Mouse (Mus musculus) heart, embryonic 16.5 days (tissue): ENCODE measurements around the gene Syngr3. TPM values are rescaled to one million over a fixed set of nuclear protein-coding genes. Genes with fewer than 3 reads are reported as not detected.

Source experiments
- ATAC-seq: fragments of 200-750 bp; cut with Nextera tagmentation; replicated peaks from 2 replicates; pipeline ENCODE4 v1.8.0; 2017; ENCODE audit warnings: moderate number of reproducible peaks; ENCODE audit not compliant: insufficient read depth, low FRiP score; ENCODE audit errors: extremely low read depth
- H3K27ac ChIP-seq: fragments of 300-500 bp; sonication (generic); 2 replicates; pipeline ENCODE4 v1.5.1; 2014; ENCODE audit warnings: mild to moderate bottlenecking, low read length, control low read depth, moderate library complexity
- H3K27me3 ChIP-seq: fragments of 300-500 bp; sonication (generic); 2 replicates; pipeline ENCODE4 v1.6.1; 2014; ENCODE audit warnings: low read length, mixed read lengths; ENCODE audit not compliant: control insufficient read depth, insufficient read depth
- H3K36me3 ChIP-seq: fragments of 300-500 bp; sonication (generic); 2 replicates; pipeline ENCODE4 v1.6.1; 2014; ENCODE audit not compliant: control insufficient read depth, insufficient read depth
- H3K4me1 ChIP-seq: fragments of 300-500 bp; sonication (generic); 2 replicates; pipeline ENCODE4 v1.6.1; 2014; ENCODE audit warnings: low read length, mixed read lengths; ENCODE audit not compliant: control insufficient read depth, insufficient read depth
- H3K4me2 ChIP-seq: fragments of 300-500 bp; sonication (generic); 2 replicates; pipeline ENCODE4 v1.6.1; 2014; ENCODE audit warnings: low read depth, mild to moderate bottlenecking, control low read depth, low read length
- H3K4me3 ChIP-seq: fragments of 300-500 bp; sonication (generic); 2 replicates; pipeline ENCODE4 v1.5.1; 2014; ENCODE audit warnings: mild to moderate bottlenecking, control low read depth, low read length
- H3K9ac ChIP-seq: fragments of 300-500 bp; sonication (generic); 2 replicates; pipeline ENCODE4 v1.6.1; 2014; ENCODE audit warnings: low read length, control low read depth
- H3K9me3 ChIP-seq: fragments of 300-500 bp; sonication (generic); replicated peaks from 2 replicates; pipeline ENCODE4 v1.6.1; 2016; ENCODE audit warnings: low read length; ENCODE audit not compliant: control insufficient read depth
- WGBS: fragments of 180-500 bp; shearing (Covaris S2); extraction: QIAGEN DNeasy Blood & Tissue Kit; methylation state at CpG from one replicate; pipeline ENCODE4 v1.1.7; 2014; 5-methylcytosine and 5-hydroxymethylcytosine counted together
- polyA plus RNA-seq: library from polyadenylated mRNA; unstranded; fragments of >200 nt; fragmentation: Nextera tagmentation; extraction: Ambion mirVana; gene quantifications from 2 replicates; pipeline ENCODE4 v1.2.1, GENCODE M21; 2015

Syngr3 gene
- polyA plus RNA-seq, 1 experiment from 2014 or later, result 0.67 TPM

GRCm38 (mm10) chr17:24640119-24640518 lies 49.6 kb downstream of the Syngr3 start:
- Histone ChIP-seq H3K9ac (no peak overlapping the region), H3K4me2 (no peak overlapping the region), H3K4me1 (peaks cover 21% of the 10 kb centered on the region), H3K27me3 (0 out of 2 replicates have a peak, but pooled peaks cover under 1% of the 10 kb centered on the region), H3K27ac (peak overlapping the region; percentile 76), H3K9me3 (no peaks in the 10 kb centered on the region), H3K4me3 (no peak overlapping the region), H3K36me3 (no peaks in the 10 kb centered on the region)
- no peak for ATAC-seq
- 82% methylated on average over 7 of the region's 7 CpGs for WGBS

- Histone ChIP-seq H3K9ac (no peak overlapping the region), H3K36me3 (no peaks in the 10 kb centered on the region), H3K27me3 (0 out of 2 replicates have a peak, but pooled peaks cover 3% of the 10 kb centered on the region), H3K9me3 (no peaks in the 10 kb centered on the region), H3K4me2 (no peak overlapping the region), H3K27ac (peak overlapping the region; percentile 76), H3K4me1 (peaks cover 21% of the 10 kb centered on the region), H3K4me3 (no peak overlapping the region)
- 63% methylated on average over 5 of the region's 5 CpGs for WGBS
- ATAC-seq, result no peak
Observed at GRCm38 (mm10) chr17:24639571-24639988, 50.2 kb downstream of the Syngr3 start.

GRCm38 (mm10) chr17:24638840-24639239 lies 50.9 kb downstream of the Syngr3 start:
- H3K4me2 ChIP-seq, result no peak overlapping the region
- peaks cover 14% of the 10 kb centered on the region for H3K4me1 ChIP-seq
- H3K36me3 ChIP-seq, result no peaks in the 10 kb centered on the region
- peak overlapping the region; percentile 76 for H3K27ac ChIP-seq
- H3K4me3 ChIP-seq, result no peak overlapping the region
- H3K27me3 ChIP-seq, result 0 out of 2 replicates have a peak, but pooled peaks cover 3% of the 10 kb centered on the region
- no peak overlapping the region for H3K9ac ChIP-seq
- peak; percentile 61 for ATAC-seq
- H3K9me3 ChIP-seq, result no peaks in the 10 kb centered on the region
- WGBS, result 61% methylated on average over 9 of the region's 9 CpGs

GRCm38 (mm10) chr17:24638214-24638613 lies 51.5 kb downstream of the Syngr3 start:
- WGBS, result 76% methylated on average over 4 of the region's 4 CpGs
- Histone ChIP-seq H3K27me3 (0 out of 2 replicates have a peak, but pooled peaks cover 3% of the 10 kb centered on the region), H3K9ac (no peak overlapping the region)

GRCm38 (mm10) chr17:24636781-24637481 lies 52.8 kb downstream of the Syngr3 start:
- H3K27me3 ChIP-seq, result 0 out of 2 replicates have a peak, but pooled peaks cover 3% of the 10 kb centered on the region

More at GRCm38 (mm10) chr17:24638214-24638613, 51.5 kb downstream of the Syngr3 start:
- Histone ChIP-seq H3K36me3 (no peaks in the 10 kb centered on the region), H3K27ac (peak overlapping the region; percentile 54), H3K4me1 (peaks cover 20% of the 10 kb centered on the region), H3K4me3 (no peak overlapping the region), H3K9me3 (no peaks in the 10 kb centered on the region), H3K4me2 (no peak overlapping the region)
- ATAC-seq, result no peak

GRCm38 (mm10) chr17:24635694-24636093 lies 54.1 kb downstream of the Syngr3 start:
- Histone ChIP-seq H3K27me3 (0 out of 2 replicates have a peak, but pooled peaks cover 3% of the 10 kb centered on the region), H3K36me3 (peaks cover under 1% of the 10 kb centered on the region; the same call in 1 of the 2 replicates), H3K4me3 (no peak overlapping the region), H3K27ac (no peak overlapping the region), H3K9me3 (no peaks in the 10 kb centered on the region), H3K9ac (no peak overlapping the region), H3K4me2 (no peak overlapping the region), H3K4me1 (peaks cover 29% of the 10 kb centered on the region)
- ATAC-seq, result no peak
- 87% methylated on average over 5 of the region's 5 CpGs for WGBS

More at GRCm38 (mm10) chr17:24636781-24637481, 52.8 kb downstream of the Syngr3 start:
- Histone ChIP-seq H3K4me2 (no peak overlapping the region), H3K9ac (no peak overlapping the region), H3K4me1 (peaks cover 24% of the 10 kb centered on the region), H3K9me3 (no peaks in the 10 kb centered on the region), H3K4me3 (no peak overlapping the region), H3K36me3 (no peaks in the 10 kb centered on the region), H3K27ac (no peak overlapping the region)
- 60% methylated on average over 5 of the region's 5 CpGs for WGBS
- ATAC-seq, result no peak

Other genes with a start within 250 kb of the Syngr3 start
- 1.5 and 2.1 TPM in 2 replicates for gene Dnase1l2, start 246.8 kb downstream of the Syngr3 start, polyA plus RNA-seq
- gene E4f1, start 219.6 kb downstream of the Syngr3 start, polyA plus RNA-seq, result 27.7 and 28.8 TPM in 2 replicates
- 71.1 and 76.0 TPM in 2 replicates for gene Pgp, start 219.6 kb downstream of the Syngr3 start, polyA plus RNA-seq
- gene Bricd5, start 216.1 kb downstream of the Syngr3 start, polyA plus RNA-seq, result 0.21 and 0.25 TPM in 2 replicates
- 18.7 and 19.5 TPM in 2 replicates for gene Mlst8, start 210.9 kb downstream of the Syngr3 start, polyA plus RNA-seq
- 0.24 and 0.52 TPM in 2 replicates for gene Caskin1, start 201.4 kb downstream of the Syngr3 start, polyA plus RNA-seq
- gene Traf7, start 162.0 kb downstream of the Syngr3 start, polyA plus RNA-seq, result 77.6 and 80.7 TPM in 2 replicates
- gene Rab26, start 155.7 kb downstream of the Syngr3 start, polyA plus RNA-seq, result 0.87 and 0.92 TPM in 2 replicates
- gene Pkd1, start 140.1 kb downstream of the Syngr3 start, polyA plus RNA-seq, result 17.6 and 18.4 TPM in 2 replicates
- 48.1 and 53.3 TPM in 2 replicates for gene Tsc2, start 57.3 kb downstream of the Syngr3 start, polyA plus RNA-seq
- 11.2 and 12.7 TPM in 2 replicates for gene Nthl1, start 57.3 kb downstream of the Syngr3 start, polyA plus RNA-seq
- 50.8 and 63.9 TPM in 2 replicates for gene Slc9a3r2, start 39.6 kb downstream of the Syngr3 start, polyA plus RNA-seq
- gene Npw, start 31.5 kb downstream of the Syngr3 start, polyA plus RNA-seq, result 0.62 TPM in 1 of 2 replicates, not detected in the other
- gene Zfp598, start 20.3 kb downstream of the Syngr3 start, polyA plus RNA-seq, result 11.9 and 17.0 TPM in 2 replicates
- 27.6 and 29.7 TPM in 2 replicates for gene Gfer, start 6.2 kb upstream of the Syngr3 start, polyA plus RNA-seq
- gene Noxo1, start 6.3 kb upstream of the Syngr3 start, polyA plus RNA-seq, result 0.97 and 1.2 TPM in 2 replicates
- 44.3 and 47.5 TPM in 2 replicates for gene Tbl3, start 17.7 kb upstream of the Syngr3 start, polyA plus RNA-seq
- not detected in 2 replicates for gene Rnf151, start 28.1 kb upstream of the Syngr3 start, polyA plus RNA-seq
- gene Rps2, start 28.2 kb upstream of the Syngr3 start, polyA plus RNA-seq, result 843 and 891 TPM in 2 replicates
- 570 and 615 TPM in 2 replicates for gene Ndufb10, start 34.5 kb upstream of the Syngr3 start, polyA plus RNA-seq
- gene Rpl3l, start 37.9 kb upstream of the Syngr3 start, polyA plus RNA-seq, result 1.7 and 2.4 TPM in 2 replicates
- gene Msrb1, start 46.7 kb upstream of the Syngr3 start, polyA plus RNA-seq, result 19.0 and 21.2 TPM in 2 replicates
- 0.21 and 0.36 TPM in 2 replicates for gene Hs3st6, start 63.0 kb upstream of the Syngr3 start, polyA plus RNA-seq
- gene Meiob, start 114.3 kb upstream of the Syngr3 start, polyA plus RNA-seq, result not detected in 2 replicates
- gene Hagh, start 150.2 kb upstream of the Syngr3 start, polyA plus RNA-seq, result 69.1 and 71.8 TPM in 2 replicates
- 50.2 and 59.9 TPM in 2 replicates for gene Fahd1, start 160.4 kb upstream of the Syngr3 start, polyA plus RNA-seq
- 0.40 and 0.70 TPM in 2 replicates for gene Igfals, start 176.0 kb upstream of the Syngr3 start, polyA plus RNA-seq
- 37.9 and 38.3 TPM in 2 replicates for gene Nubp2, start 196.4 kb upstream of the Syngr3 start, polyA plus RNA-seq
- 33.7 and 34.0 TPM in 2 replicates for gene Spsb3, start 196.7 kb upstream of the Syngr3 start, polyA plus RNA-seq
- gene Eme2, start 205.1 kb upstream of the Syngr3 start, polyA plus RNA-seq, result 18.2 and 20.4 TPM in 2 replicates
- gene Mrps34, start 205.2 kb upstream of the Syngr3 start, polyA plus RNA-seq, result 86.8 and 94.8 TPM in 2 replicates
- 38.2 and 42.1 TPM in 2 replicates for gene Nme3, start 206.5 kb upstream of the Syngr3 start, polyA plus RNA-seq
- gene Mapk8ip3, start 247.0 kb upstream of the Syngr3 start, polyA plus RNA-seq, result 30.1 and 33.0 TPM in 2 replicates